Mouse (Mus musculus): ENCODE results near the gene Cnih2. TPM values are rescaled to one million over a fixed set of nuclear protein-coding genes. Genes with fewer than 3 reads are reported as not detected.

Gene Cnih2
- polyA plus RNA-seq, 1 experiment from 2014 or later = 348 TPM

- Histone ChIP-seq H3K27me3 (no peaks in the 10 kb centered on the region), H3K4me3 (no peak overlapping the region), H3K4me2 (replicated peaks) (no peak overlapping the region), H3K9me3 (no peaks in the 10 kb centered on the region), H3K27ac (replicated peaks) (peak overlapping the region; percentile 16; the same call in 1 of the 2 replicates), H3K4me1 (peaks cover 16% of the 10 kb centered on the region; the same call in 1 of the 2 replicates), H3K9ac (replicated peaks) (no peak overlapping the region), H3K36me3 (no peaks in the 10 kb centered on the region)
- ATAC-seq (replicated peaks) = peak; percentile 18; the same call in 1 of the 2 replicates
- WGBS = 41% methylated on average over 5 of the region's 5 CpGs
Observed at GRCm38 (mm10) chr19:5060365-5061330, 37.7 kb downstream of the Cnih2 start.

- H3K27me3 ChIP-seq = no peaks in the 10 kb centered on the region
- no peak overlapping the region for H3K4me3 ChIP-seq
- 20% methylated on average over 10 of the region's 10 CpGs for WGBS
- H3K4me1 ChIP-seq = peaks cover 16% of the 10 kb centered on the region; the same call in 1 of the 2 replicates
- ATAC-seq (replicated peaks) = no peak
- no peak overlapping the region for H3K9ac ChIP-seq (replicated peaks)
- H3K27ac ChIP-seq (replicated peaks) = no peak overlapping the region
- H3K36me3 ChIP-seq = no peaks in the 10 kb centered on the region
- no peaks in the 10 kb centered on the region for H3K9me3 ChIP-seq
- H3K4me2 ChIP-seq (replicated peaks) = no peak overlapping the region
Observed at GRCm38 (mm10) chr19:5058801-5059771, 39.2 kb downstream of the Cnih2 start.

GRCm38 (mm10) chr19:5057876-5058775 lies 40.2 kb downstream of the Cnih2 start:
- Histone ChIP-seq H3K4me3 (no peak overlapping the region), H3K36me3 (no peaks in the 10 kb centered on the region), H3K4me2 (replicated peaks) (no peak overlapping the region), H3K27me3 (peaks cover 8% of the 10 kb centered on the region; the same call in 1 of the 2 replicates), H3K27ac (replicated peaks) (no peak overlapping the region), H3K4me1 (peaks cover 16% of the 10 kb centered on the region; the same call in 1 of the 2 replicates), H3K9me3 (no peaks in the 10 kb centered on the region), H3K9ac (replicated peaks) (no peak overlapping the region)
- no peak for ATAC-seq (replicated peaks)
- WGBS = 26% methylated on average over 16 of the region's 16 CpGs

- Histone ChIP-seq H3K9me3 (no peaks in the 10 kb centered on the region), H3K27ac (replicated peaks) (no peak overlapping the region), H3K4me3 (no peak overlapping the region), H3K9ac (replicated peaks) (no peak overlapping the region), H3K4me2 (replicated peaks) (no peak overlapping the region), H3K36me3 (no peaks in the 10 kb centered on the region), H3K4me1 (peaks cover 16% of the 10 kb centered on the region; the same call in 1 of the 2 replicates), H3K27me3 (peaks cover 24% of the 10 kb centered on the region)
- 10% methylated on average over 6 of the region's 6 CpGs for WGBS
- peak; percentile 65; the same call in 1 of the 2 replicates for ATAC-seq (replicated peaks)
Observed at GRCm38 (mm10) chr19:5056251-5056650, 42.1 kb downstream of the Cnih2 start.

- no peak overlapping the region for H3K4me3 ChIP-seq
- ATAC-seq (replicated peaks) = no peak
- H3K36me3 ChIP-seq = peaks cover 8% of the 10 kb centered on the region; the same call in 1 of the 2 replicates
- H3K27ac ChIP-seq (replicated peaks) = no peak overlapping the region
- no peaks in the 10 kb centered on the region for H3K9me3 ChIP-seq
- 20% methylated on average over 9 of the region's 9 CpGs for WGBS
- H3K9ac ChIP-seq (replicated peaks) = no peak overlapping the region
- H3K4me1 ChIP-seq = peaks cover 23% of the 10 kb centered on the region
- H3K27me3 ChIP-seq = peaks cover 35% of the 10 kb centered on the region
- no peak overlapping the region for H3K4me2 ChIP-seq (replicated peaks)
Observed at GRCm38 (mm10) chr19:5053909-5054308, 44.4 kb downstream of the Cnih2 start.

- 63% methylated on average over 17 of the region's 17 CpGs for WGBS
- Histone ChIP-seq H3K4me2 (replicated peaks) (no peak overlapping the region), H3K27me3 (peaks cover 35% of the 10 kb centered on the region), H3K27ac (replicated peaks) (no peak overlapping the region), H3K4me3 (no peak overlapping the region), H3K9ac (replicated peaks) (no peak overlapping the region), H3K36me3 (peaks cover 15% of the 10 kb centered on the region), H3K4me1 (peaks cover 23% of the 10 kb centered on the region), H3K9me3 (no peaks in the 10 kb centered on the region)
- no peak for ATAC-seq (replicated peaks)
Observed at GRCm38 (mm10) chr19:5052853-5053252, 45.5 kb downstream of the Cnih2 start.

- peaks cover 23% of the 10 kb centered on the region for H3K4me1 ChIP-seq
- 32% methylated on average over 25 of the region's 25 CpGs for WGBS
- H3K9me3 ChIP-seq = no peaks in the 10 kb centered on the region
- no peak overlapping the region for H3K4me3 ChIP-seq
- no peak overlapping the region for H3K9ac ChIP-seq (replicated peaks)
- peaks cover 35% of the 10 kb centered on the region for H3K27me3 ChIP-seq
- no peak overlapping the region for H3K27ac ChIP-seq (replicated peaks)
- no peak for ATAC-seq (replicated peaks)
- peaks cover 20% of the 10 kb centered on the region for H3K36me3 ChIP-seq
- no peak overlapping the region for H3K4me2 ChIP-seq (replicated peaks)
Observed at GRCm38 (mm10) chr19:5052166-5052822, 46.0 kb downstream of the Cnih2 start.

- Histone ChIP-seq H3K4me2 (replicated peaks) (no peak overlapping the region), H3K36me3 (peaks cover 28% of the 10 kb centered on the region), H3K27ac (replicated peaks) (no peak overlapping the region), H3K9me3 (no peaks in the 10 kb centered on the region), H3K9ac (replicated peaks) (no peak overlapping the region), H3K4me3 (no peak overlapping the region), H3K4me1 (peaks cover 23% of the 10 kb centered on the region), H3K27me3 (peaks cover 35% of the 10 kb centered on the region)
- ATAC-seq (replicated peaks) = no peak
- 33% methylated on average over 3 of the region's 3 CpGs for WGBS
Observed at GRCm38 (mm10) chr19:5051515-5051914, 46.8 kb downstream of the Cnih2 start.

- H3K27ac ChIP-seq (replicated peaks) = no peak overlapping the region
- 7% methylated on average over 17 of the region's 17 CpGs for WGBS
- H3K36me3 ChIP-seq = peaks cover 33% of the 10 kb centered on the region
- no peaks in the 10 kb centered on the region for H3K9me3 ChIP-seq
- no peak for ATAC-seq (replicated peaks)
- no peak overlapping the region for H3K4me2 ChIP-seq (replicated peaks)
- no peak overlapping the region for H3K9ac ChIP-seq (replicated peaks)
- H3K4me3 ChIP-seq = no peak overlapping the region
- H3K4me1 ChIP-seq = peaks cover 20% of the 10 kb centered on the region
- H3K27me3 ChIP-seq = peaks cover 35% of the 10 kb centered on the region
Observed at GRCm38 (mm10) chr19:5051031-5051430, 47.3 kb downstream of the Cnih2 start.

GRCm38 (mm10) chr19:5050047-5050905 lies 48.0 kb downstream of the Cnih2 start, which contains the start of gene Rin1:
TSS of gene Rin1 (plus strand) at chr19:5050481.
- Histone ChIP-seq H3K4me2 (replicated peaks) (no peak within 1 kb of the TSS), H3K27me3 (peaks cover 35% of the 10 kb centered on the region), H3K9ac (replicated peaks) (no peak within 1 kb of the TSS), H3K4me1 (peaks cover 20% of the 10 kb centered on the region), H3K4me3 (no peak within 1 kb of the TSS), H3K36me3 (peaks cover 35% of the 10 kb centered on the region), H3K9me3 (no peaks in the 10 kb centered on the region), H3K27ac (replicated peaks) (0 out of 2 replicates have a peak within 1 kb of the TSS, but pooled peaks have one; percentile 17)
- WGBS = 18% methylated on average over 13 of the region's 14 CpGs
- ATAC-seq (replicated peaks) = peak; percentile 59
